Mouse (Mus musculus) granulocyte monocyte progenitor cell, adult 5-6 weeks (primary cell): ENCODE results near the gene Hmgcr. TPM values are rescaled to one million over a fixed set of nuclear protein-coding genes. Genes with fewer than 3 reads are reported as not detected.

Experiments used
- ATAC-seq: replicated peaks from 2 replicates; pipeline ENCODE4 v1.8.0; 2016; ENCODE audit warnings: mild to moderate bottlenecking, moderate TSS enrichment, inconsistent platforms; ENCODE audit not compliant: poor library complexity, severe bottlenecking
- total RNA-seq, 2 experiments: library from RNA; stranded (forward) in 1 of 2; stranded (reverse) in 1 of 2; fragments of 200-712, 200-1000 nt in 1 of 2; fragments of >200 nt in 1 of 2; fragmentation: Nextera tagmentation in 1 of 2; gene quantifications; 2 replicates each; pipeline ENCODE4 v1.2.3; 2014 to 2017

Hmgcr gene
- total RNA-seq (2014; fragmentation: Nextera tagmentation) (50.1 and 53.2 TPM in 2 replicates), total RNA-seq (2017) (36.8 and 43.4 TPM in 2 replicates)

DNA sequence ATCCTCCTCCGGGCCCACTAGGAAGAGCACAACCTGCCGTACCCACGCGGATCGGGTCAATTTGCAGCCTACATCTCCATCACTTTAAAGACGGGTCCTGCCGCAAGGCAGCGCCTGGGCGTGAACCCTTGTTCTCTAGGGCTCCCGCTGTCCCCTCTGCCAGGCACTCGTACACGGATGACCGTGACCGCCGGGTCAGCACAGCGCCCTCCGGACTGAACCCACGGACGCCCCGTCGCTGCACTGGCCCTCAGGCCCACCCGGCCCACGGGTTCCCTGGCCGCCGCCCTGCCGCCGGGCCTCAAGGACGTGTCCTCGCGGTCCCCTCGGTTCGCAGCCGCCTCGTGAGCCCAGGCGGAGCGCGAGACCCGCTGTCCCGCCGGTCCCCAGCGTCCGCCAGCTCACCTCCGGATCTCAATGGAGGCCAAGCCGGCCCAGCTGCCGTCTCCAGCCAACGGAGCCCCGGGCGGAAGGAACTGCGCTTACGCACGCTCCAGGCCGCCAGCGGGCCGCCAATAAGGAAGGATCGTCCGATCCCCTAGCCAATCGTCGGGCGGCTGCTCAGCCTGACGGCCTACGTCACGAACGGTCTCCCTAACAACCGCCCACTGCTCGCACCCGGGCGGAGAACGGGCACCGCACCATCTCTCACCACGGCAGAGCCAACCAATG, at the start of gene Hmgcr:
Gene Hmgcr, minus strand, starts transcription at position 531 of the 672 bp plus-strand sequence.
- ATAC-seq = peak; percentile 94

DNA sequence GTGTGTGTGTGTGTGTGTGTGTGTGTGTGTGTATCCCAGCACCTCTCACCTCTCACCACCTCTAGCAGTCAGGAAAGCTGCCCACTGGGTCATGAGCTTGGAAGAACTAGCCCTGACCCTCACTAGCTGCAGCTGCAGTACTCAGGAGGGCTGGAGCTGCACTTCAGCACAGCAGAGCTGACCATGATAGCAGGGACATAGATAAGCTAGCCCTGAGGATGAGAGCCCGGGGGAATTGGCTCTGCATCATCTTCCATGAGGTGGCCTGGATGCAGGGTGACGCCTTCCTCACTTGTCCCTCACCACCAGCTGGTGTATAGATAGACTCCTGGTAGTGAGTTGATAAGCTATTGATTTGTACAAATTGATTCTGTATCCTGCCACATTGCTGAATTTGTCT, 49.3 kb upstream of the Hmgcr start:
- ATAC-seq = no peak

DNA sequence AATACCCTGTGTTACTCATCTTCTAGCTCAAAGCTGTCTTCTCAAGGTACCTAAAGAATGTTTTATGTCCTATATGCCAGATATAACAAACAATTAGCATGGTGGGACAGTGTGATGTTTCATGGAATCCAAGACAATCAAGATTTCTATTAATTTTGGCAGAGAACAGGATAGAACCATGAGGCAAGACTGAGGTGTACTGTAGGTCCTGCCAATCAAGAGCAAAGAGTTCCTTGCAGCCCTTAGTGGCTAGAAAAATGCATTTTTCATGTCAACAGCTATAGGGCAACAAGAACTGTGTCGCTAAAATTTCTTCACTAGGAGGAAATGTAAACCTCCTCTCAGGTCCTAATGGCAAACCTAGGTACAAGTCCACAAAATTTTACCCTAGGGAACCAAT, 47.1 kb upstream of the Hmgcr start:
- no peak for ATAC-seq

DNA sequence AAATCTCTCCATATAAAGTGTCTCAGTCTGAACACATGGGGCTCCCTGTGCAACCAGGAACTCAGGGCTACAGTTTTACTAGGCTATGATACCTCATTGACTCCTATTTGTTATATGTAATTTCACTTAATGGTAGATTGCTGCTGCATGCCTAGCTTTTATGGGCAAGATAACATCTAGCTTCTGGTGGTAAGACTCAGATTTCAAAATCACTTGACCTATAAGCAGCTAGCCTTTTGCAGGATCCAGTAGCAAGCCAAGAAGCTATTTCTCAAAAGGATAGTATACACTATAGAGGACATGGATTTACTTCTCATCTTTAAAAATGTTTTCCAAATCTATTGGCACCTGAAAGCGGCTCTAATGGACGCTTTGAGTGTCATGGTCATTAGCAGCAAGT, 45.6 kb upstream of the Hmgcr start:
- ATAC-seq = no peak

DNA sequence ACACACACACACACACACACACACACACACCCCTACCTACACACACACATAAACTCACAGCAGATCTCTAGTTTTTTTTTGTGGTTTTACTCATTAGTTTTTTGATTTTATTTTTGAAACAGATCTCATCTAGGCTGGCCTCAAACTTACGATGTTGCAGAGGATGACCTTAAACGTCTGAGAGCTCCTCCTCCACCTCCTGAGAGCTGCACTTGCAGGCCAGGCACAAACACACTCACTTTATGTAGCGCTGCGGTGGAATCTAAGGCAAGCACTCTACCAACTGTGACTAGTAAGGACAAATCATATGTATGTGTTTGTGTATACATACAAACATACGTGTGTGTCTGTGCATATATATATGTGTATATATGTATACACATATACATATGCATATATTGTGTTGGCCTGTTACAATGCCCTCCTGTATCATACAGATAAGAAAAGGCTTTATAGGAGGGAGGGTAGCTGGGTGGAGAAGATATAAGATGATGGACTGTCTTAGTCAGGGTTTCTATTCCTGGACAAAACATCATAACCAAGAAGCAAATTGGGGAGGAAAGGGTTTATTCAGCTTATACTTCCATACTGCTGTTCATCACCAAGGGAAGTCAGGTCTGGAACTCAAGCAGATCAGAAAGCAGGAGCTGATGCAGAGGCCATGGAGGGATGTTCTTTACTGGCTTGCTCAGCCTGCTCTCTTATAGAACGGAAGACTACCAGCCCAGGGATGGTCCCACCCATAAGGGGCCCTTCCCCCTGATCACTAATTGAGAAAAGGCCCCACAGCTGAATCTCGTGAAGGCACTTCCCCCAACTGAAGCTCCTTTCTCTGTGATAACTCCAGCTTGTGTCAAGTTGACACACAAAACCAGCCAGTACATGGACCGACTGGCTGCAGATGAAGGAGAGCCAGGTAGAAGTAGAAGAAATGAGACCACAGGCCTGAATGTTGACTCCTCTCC, 38.8 kb upstream of the Hmgcr start:
- no peak for ATAC-seq

DNA sequence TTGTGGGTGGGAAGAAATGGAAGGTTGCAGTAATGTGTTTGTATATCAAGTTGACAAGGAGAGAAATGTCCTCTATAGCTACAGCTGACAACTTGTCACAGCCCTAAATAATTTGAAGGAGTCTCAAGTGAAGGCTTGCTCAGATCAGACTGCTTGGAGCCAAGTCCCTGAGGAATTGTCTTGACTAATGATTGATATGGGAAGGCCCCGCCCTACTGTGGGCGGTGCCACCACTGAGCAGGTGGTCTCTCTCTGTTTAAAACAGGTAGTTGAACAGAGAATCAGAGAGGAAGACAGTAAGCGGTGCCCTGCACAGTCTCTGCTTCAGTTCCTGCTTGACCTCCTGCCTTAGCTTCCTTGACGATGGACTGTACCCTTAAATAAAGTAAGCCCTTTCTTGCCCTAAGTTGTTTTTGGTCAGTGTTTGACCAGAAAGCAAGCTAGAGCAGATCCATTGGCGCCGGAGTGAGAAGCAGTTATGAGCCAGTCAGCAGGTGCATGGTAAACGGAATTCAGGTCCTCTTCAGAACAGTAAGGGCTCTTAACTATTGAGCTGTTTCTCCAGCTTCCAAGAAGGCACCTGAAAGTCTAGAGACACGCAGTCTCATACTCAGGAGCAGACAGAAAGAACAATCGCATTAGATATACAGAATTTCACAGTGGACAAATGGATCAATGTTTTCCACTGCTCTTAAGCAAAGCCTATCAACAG, 32.0 kb upstream of the Hmgcr start:
- no peak for ATAC-seq

DNA sequence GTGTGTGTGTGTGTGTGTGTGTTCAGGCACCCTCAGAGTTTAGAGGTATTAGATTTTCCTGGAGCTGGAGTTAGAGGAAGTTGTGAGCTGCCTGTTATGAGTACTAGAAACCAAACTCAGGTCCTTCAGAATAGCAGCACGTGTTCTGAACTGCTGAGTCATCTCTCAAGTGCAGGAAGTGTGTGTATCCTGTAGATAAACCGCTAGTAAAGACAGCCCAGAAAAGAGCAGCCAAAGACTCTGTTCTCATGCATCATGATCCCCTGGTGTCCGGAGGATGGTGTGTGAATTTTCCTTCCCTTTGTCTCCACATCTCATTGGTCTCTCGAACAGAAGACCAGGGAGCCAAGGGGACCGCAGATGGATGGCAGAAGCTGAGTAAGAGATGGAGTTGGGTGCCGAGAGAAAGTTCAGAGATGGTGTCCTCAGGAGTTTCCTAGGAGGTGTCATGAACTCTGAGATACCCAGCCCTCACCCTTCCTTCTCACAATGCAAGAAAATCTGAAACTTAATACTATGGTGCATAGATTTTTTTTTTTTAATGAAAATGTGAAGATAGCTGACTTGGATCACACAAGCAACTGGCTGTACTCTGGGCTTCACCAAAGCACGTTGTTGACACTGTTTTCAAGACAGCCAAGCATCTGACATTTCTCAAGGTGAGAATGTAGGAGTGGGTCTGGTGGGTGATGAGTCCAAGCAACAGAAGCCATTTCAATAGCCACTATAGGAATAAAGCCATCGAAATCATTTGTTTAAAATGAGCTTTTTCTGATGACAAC, 27.3 kb upstream of the Hmgcr start:
- ATAC-seq = peak; percentile 94

DNA sequence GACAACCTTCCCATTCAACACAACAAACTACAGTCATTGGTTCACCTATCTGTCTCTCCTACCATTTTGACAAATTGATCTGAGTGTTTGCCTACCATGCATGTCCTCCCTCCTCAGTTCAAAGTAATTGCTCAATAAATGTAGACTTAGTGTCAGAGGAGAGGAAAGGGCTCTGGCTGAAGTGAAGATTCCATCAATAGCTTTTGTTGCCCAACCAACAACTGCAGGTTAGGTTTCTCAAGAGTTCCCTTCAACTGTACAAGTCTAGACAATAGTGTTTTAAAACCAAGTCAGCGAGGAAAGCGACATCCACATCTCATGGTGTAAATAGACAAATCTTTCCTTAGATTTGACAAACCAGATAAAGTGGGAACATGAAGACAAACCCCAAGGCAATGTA, 24.7 kb upstream of the Hmgcr start:
- ATAC-seq = peak; percentile 59

DNA sequence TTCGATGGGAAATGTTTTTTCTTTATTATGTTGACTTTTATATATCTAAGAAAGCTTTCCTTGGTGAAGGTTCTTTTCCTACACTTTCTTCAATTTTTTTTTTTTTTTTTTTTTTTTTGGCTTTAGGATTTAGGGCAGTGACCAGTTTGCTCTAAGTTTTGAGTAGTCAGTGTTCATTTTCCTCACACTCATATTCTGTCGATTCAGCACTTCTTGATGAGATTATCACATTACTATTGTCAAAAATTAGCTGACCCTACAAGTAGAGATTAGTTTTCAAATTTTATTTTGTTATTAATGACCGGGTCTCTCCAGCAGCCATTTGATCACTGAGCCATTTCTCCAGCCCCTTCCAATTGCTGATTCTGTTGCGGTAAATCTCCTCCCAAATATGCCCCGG, 19.2 kb upstream of the Hmgcr start:
- no peak for ATAC-seq

DNA sequence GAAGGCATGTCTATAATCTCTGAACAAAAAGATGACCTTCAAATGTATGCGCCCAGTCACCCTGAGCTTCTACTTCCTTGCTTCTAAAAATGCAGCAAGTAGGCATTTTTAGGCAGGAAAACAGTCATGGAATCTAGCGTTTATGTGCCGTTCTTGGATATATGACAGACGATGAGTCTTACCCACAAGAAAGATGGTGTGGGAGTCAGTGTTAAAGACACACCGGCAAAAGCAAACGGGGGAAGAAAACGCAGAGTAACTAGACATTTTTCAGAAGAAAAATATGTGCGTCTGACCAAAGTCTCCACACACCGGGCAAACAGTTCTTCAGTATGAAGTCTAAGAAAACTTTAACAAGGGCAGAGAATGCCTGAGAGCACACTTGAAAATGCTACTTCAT, 16.5 kb upstream of the Hmgcr start:
- ATAC-seq = no peak

DNA sequence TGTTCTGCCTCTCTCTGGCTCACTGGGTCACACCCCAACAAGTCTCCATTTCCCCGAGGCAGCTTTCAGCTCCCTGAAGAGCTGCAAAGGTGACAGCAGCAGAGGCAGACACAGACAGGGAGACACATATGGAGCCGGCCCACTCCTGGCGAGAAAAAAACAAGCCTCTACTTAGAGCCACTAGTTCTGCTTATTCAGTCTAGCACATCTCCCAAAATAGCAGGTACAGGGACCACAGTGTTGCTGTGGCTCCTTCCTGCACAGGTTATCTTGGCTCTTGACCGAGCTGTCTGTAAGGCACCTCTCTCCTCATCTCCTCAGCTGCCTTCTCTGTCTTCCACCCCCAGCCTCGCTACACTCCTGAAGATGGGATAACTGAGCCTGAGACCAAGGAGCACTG, 14.0 kb upstream of the Hmgcr start:
- ATAC-seq = no peak

DNA sequence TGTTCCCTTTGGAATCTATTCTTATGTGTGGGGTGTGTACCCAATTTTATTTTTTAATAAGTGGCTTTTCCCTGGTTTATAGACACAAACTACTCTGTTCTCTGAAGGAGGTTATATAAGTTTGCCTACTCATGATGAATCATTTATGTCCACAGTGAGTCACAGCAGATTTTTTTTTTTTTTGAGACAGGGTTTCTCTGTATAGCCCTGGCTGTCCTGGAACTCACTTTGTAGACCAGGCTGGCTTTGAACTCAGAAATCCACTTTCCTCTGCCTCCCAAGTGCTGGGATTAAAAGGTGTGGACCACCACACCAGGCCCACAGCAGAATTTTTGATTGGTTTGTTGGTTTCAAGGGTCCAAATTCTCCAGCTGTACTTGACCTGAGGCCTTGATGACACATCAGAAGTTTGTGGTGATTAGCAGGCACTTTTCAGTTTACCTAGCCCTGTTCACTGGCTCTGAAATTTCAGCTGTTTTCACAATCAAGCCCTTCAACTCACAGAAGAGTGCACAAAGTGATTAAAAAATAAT, 10.4 kb upstream of the Hmgcr start:
- ATAC-seq = no peak

DNA sequence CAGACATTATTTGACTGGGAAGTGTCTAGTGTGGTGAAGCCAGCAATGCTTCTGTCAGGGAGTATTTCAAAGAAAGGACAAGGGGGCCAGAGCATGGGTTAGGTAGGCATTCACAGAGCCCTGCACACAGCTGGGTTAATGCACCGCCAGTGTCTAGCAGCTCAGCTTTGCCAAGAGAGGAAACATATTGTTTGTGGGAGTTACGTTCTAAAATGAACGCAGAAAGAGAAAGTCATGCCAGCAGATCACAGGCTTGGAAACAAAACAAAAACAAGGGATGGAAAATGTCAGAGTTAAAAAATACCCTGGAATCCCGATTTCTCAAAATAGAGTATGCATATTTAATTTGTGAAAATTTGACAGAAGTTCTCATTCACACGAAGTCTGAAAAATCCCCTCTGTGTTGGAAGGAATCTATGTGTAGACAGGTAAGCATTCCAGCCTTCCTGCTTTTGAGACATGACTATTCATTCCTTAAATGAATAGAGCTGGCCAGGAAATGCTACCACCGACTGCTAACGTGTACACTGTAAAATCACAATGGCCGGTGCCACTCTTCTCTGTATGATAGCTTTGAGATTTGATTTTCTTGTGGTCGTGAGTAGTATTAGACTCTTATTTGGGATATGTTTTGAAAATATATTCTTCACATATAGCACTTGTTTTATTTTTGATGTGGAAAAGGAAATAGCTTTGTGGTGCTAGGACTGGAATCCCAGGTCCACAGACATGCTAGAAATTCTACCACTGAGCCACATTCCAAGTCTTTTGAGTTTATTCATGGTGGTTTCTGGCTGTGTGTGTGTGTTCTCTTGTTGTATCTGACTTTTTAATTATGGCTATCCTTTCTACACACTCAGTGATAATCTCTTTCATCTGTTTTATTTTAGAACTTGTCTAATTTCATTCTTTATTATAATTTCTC, 9.7 kb upstream of the Hmgcr start:
- no peak for ATAC-seq

DNA sequence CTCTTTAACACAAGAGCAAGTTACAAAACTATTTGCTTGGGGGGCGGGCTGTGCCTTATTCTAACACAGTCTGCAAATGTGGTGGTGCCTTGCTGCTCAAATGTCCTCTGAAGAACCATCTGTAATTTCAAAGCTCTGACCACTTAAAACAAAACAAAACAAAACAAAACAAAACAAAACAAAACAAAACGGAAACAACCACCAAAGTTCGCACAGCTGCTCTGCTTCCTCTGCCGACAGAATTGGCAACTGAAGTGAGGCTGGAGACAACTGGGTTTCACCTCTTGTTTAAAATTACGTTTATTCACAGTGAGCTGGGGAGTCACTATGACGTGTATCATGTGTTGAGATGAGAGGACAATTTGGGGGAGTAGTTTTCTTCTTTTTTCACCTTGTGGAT, 7.9 kb upstream of the Hmgcr start:
- ATAC-seq = no peak

DNA sequence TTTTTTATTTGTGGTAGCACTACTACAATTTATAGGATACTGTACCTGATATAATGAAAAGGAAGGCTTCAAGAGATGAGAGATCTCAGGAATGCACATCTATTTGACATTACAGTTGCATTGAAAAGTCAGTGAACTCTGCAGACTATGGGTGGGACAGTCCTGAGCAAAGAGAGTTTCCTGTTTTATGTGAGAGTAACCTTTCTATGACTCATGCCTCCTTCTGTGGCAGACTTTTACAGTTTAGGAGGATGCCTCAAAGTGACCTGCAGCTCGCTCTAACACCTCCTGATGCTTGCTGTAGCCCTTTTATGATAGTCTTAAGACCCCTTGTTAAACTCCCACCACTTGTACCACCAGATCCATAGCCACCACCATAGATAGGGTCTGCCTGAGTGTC, 6.3 kb upstream of the Hmgcr start:
- ATAC-seq = peak; percentile 58

DNA sequence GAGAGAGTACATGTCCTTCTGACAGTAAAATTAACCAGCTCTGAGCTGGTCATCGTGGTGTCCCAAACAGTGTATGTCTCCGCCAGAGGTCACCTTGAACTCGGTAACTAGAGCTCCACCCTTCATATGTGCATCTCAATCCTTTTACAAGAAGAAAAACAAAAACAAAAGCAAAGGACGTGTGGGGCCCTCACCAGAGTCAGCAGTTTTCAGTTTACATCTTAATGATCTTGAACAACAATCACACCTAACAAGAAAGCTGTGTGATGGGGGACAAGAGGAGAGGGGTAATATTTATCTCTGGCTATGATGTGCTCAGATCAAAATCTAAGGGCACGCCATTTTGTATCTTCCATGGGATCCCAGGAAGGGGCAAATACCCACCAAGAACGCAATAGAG, 5.0 kb upstream of the Hmgcr start:
- ATAC-seq = no peak

DNA sequence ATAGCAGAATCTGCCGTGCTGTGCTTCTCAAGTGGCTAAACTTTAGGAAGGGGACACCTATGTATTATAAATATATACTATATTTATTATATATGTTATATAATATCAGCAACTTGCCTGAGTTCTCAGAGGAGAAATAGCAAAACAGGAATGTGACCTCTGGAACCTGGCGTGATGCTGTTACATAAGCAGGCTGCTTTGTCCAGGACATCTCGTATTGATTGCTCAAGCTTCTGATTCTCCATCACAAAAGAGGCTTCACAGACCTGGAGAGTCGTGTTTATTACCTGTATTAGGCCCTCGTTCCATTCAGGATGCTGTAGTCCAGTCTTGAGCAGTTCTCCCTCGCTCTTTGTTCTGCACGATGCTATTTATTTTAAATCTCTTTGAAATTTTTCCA, 3.1 kb upstream of the Hmgcr start:
- ATAC-seq = no peak

DNA sequence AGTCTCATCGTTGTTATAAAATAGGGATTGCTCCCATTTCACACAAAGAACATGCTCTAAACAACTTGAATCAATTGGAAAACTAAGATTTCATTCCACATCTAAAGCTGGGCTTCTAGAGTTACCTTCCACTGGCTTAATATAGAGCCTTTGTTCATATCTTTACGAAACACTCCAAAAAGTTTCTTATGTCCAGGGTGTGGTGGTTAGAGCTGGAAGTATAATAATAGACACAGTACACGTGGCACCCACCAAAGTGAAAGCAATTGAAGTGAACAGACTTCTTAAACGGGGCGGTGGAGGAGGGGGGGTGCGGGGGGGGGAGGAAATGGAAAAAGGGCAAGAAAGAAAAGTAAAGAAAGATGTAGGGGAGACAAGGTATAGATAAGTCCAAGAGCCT, 1.5 kb upstream of the Hmgcr start:
- ATAC-seq = no peak

DNA sequence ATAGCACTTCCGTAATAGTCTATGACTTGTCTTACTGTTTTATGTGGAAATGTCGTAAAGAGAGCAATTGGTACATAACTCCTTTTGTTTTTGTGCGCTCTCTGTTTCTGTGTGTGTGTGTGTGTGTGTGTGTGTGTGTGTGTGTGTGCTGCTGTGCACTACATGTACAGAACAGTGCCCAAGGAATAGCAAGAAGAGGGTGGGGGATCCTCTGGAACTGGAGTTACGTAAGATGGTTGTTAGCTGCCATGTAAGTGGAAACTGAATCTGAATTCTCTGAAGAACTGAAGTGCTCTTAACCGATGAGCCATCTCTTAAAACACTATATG, 1.1 kb upstream of the Hmgcr start:
- ATAC-seq = no peak
